Mouse (Mus musculus): ENCODE measurements around the gene Acaa1b.
A peak's percentile ranks its signal among the peaks of the same experiment; 100 is the strongest.

Gene Acaa1b

GRCm38 (mm10) chr9:119143372-119143771 is 13.5 kb downstream of the Acaa1b start:
- no peak for DNase-seq

- no peak for DNase-seq
Observed at GRCm38 (mm10) chr9:119142066-119142465, 14.8 kb downstream of the Acaa1b start.

- no peak for DNase-seq
Observed at GRCm38 (mm10) chr9:119138836-119139235, 18.1 kb downstream of the Acaa1b start.

GRCm38 (mm10) chr9:119130692-119131091 is 26.2 kb downstream of the Acaa1b start:
- peak; percentile 29 for DNase-seq

- no peak for DNase-seq
Observed at GRCm38 (mm10) chr9:119128436-119129181, 28.3 kb downstream of the Acaa1b start.

- DNase-seq: no peak
Observed at GRCm38 (mm10) chr9:119122596-119123369, 34.1 kb downstream of the Acaa1b start.

GRCm38 (mm10) chr9:119120168-119120560 is 36.7 kb downstream of the Acaa1b start:
- peak; percentile 29 for DNase-seq

GRCm38 (mm10) chr9:119119409-119120167 is 37.3 kb downstream of the Acaa1b start:
- DNase-seq: peak; percentile 90

- DNase-seq: no peak
Observed at GRCm38 (mm10) chr9:119114911-119115310, 42.0 kb downstream of the Acaa1b start.

GRCm38 (mm10) chr9:119110640-119111039 is 46.3 kb downstream of the Acaa1b start:
- peak; percentile 35 for DNase-seq

- DNase-seq: no peak
Observed at GRCm38 (mm10) chr9:119109685-119110353, 47.1 kb downstream of the Acaa1b start.

- DNase-seq: peak; percentile 62
Observed at GRCm38 (mm10) chr9:119107566-119107965, 49.3 kb downstream of the Acaa1b start.

- no peak for DNase-seq
Observed at GRCm38 (mm10) chr9:119102783-119103113, 54.1 kb downstream of the Acaa1b start.

- DNase-seq: peak; percentile 88
Observed at GRCm38 (mm10) chr9:119101992-119102782, 54.7 kb downstream of the Acaa1b start, which contains the start of gene Dlec1. Dlec1 (plus strand) TSS chr9:119102478.

GRCm38 (mm10) chr9:119100177-119100898 is 56.6 kb downstream of the Acaa1b start:
- DNase-seq: peak; percentile 70
